Mouse (Mus musculus) cerebellum, adult 2 months (tissue): ENCODE measurements at regions not wholly inside any gene's neighbourhood (a gene's known extent, or its start where the extent isn't known, plus 50 kb on each side); places are given as distances from the start of the nearest gene placed in this dataset.

ENCODE experiments used
- CTCF ChIP-seq: fragments of 200-500 bp; IDR thresholded peaks from 2 replicates; pipeline ENCODE4 v1.5.1; 2011; ENCODE audit warnings: low read depth, mild to moderate bottlenecking, control low read depth, low read length, moderate library complexity, borderline replicate concordance; ENCODE audit not compliant: insufficient read depth
- POLR2A ChIP-seq: fragments of 200-500 bp; IDR thresholded peaks from 2 replicates; pipeline ENCODE4 v1.6.1; 2011; ENCODE audit warnings: low read length, control low read depth, borderline replicate concordance; ENCODE audit not compliant: insufficient read depth

DNA sequence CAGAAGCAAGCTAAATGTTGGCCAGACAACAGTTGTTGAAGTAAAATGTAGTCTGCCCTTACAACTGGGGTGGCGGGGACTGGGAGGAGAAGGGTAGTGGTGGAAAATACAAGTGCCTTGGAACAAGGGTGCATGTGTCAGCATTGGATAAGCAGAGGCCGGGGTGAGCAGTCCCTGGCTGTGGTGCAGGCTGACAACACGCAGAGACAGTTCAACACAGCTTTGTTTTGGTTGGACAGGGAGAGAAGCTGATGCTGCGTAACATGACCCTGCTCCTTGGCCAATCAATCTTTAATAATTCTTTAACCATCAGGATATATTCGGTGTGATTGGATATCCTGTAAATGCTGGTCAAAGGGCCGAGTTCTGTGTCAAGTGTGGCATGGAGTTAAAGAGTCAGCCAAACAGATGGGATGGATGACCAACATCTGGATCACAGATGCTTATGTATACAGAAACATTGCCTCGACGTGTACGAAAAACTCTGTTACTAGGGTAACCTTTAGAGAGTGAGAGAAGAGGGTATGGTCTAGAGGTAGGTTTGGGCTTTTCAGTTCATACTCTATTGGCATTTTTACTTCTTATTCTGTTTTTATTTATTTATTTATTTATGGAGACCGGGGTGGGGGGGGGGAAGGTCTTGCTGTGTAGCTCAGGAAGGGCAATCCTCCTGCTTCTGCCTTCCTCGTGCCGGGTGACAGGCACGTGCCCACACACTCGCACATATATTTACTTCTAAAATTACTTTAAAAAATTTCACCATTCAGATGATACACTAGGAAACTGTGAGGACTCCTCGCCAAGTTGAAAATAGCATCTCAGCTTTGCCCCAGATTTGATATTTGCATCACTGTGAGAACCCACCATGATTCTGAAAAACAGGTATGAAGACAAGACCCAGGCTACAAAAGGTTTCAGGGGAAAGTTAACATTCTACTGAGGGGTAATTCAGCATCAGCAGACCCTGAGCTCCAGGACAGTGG, 60.2 kb upstream of the Ptgfrn start:
- no peak for TF ChIP-seq CTCF
- TF ChIP-seq POLR2A, result no peak
